Mouse (Mus musculus) monocyte, adult 2 months (primary cell): ENCODE results near the gene Arfgef2.

ENCODE experiments used
- DNase-seq, 2 experiments: peaks; one replicate each; pipeline ENCODE4 v3.0.0; 2022; ENCODE audit warnings: low spot score in 2 of 2, low read depth in 1 of 2

The Arfgef2 gene

GRCm38 (mm10) chr2:166856366-166856765 is 51.0 kb downstream of the Arfgef2 start:
- DNase-seq, result no peak

DNA sequence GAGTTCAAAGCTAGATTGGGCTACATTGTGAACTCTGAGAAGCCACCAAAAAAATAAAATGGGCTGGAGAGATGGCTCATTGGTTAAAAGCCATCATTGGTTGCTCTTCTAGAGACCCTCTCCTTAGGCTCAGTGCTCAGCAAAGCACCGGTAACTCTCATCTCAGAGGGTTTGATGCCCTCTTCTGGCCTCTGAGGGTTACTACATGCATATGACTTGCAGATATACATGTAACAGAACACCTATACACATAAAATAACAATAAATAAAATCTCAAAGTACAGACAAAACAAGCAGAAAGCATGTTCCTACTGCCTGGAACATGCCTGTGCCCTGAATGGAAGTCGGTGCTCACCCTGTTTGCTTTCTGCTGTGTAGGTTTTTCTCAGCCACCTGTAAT is 51.7 kb downstream of the Arfgef2 start:
- DNase-seq, result no peak

DNA sequence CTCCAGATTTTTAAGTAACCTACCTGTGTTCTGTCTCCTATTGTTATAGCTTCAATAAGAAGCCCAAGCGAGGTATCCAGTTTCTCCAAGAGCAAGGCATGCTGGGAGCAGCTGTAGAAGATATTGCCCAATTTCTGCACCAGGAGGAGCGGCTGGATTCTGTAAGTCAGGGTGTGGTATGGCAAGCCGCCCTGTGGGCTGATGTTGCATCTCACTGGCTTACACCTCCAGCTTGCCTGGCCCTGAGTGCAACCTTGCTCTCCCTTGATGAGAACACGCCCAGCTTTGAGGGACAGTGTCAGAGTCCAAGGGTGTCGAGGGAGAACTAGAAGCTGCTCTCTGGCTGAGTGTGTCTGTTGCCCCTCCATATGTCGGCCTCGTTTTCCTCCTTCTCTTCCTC is 53.8 kb downstream of the Arfgef2 start:
- no peak for DNase-seq

- no peak for DNase-seq
Measured at GRCm38 (mm10) chr2:166862505-166862904, 57.1 kb downstream of the Arfgef2 start.

GRCm38 (mm10) chr2:166865476-166865875 is 60.1 kb downstream of the Arfgef2 start:
- no peak for DNase-seq

- no peak for DNase-seq
Measured at GRCm38 (mm10) chr2:166870271-166870865, 65.0 kb downstream of the Arfgef2 start.

DNA sequence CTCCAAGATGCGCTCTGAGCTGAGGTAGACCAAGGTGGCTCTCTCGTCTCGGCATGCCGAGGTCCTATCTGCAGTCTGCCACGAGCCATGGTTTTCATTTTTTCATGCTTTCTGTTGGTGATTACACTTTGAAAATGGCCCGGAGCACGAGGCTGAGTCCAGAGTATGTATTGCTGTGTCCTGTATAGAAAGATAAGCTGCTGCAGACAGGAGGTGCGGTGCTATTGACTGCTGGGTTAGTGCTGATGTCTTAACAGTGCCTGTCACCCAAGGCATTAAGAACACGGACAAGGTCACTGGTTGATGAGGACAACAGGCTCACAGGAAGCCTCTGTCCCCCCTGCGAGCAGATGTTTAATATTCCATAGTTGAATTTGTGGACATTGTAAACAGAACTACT is 65.5 kb downstream of the Arfgef2 start:
- no peak for DNase-seq

GRCm38 (mm10) chr2:166874675-166875280 is 69.4 kb downstream of the Arfgef2 start:
- DNase-seq, result no peak

DNA sequence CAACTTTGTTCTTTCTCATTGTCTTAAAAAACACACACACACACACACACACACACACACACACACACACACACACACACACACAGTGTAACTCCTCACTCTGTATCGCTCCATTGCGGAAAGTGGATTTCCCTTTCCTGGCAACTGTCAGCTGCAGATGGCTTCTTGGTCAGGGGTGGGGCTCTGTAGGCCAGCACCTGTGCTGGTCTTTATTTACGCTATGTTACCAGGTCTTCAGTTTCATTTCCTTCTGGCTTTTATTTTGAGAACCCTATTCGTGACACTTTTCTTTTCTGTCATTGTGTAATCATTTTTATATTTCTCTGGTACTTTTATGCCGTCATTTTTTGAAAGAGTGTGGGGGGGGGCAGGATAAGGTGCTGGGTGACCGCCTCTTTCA is 70.2 kb downstream of the Arfgef2 start:
- DNase-seq, result no peak

DNA sequence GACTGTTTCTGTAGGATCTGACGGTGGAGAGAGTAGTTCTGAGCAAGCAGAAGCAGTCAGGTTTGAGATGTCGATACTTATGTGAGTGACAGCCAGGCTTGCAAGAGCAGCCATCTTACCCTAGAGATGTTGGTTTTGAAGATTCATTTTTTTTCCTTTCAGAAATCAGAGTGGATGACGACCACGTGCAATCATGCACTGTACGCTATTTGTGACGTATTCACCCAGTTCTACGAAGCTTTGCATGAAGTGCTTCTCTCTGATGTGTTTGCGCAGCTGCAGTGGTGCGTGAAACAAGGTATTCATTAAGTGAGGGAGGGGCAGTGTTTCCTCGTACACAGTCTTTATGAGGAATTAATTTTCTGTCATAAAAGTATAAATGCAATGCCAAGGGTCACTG is 70.9 kb downstream of the Arfgef2 start:
- DNase-seq, result no peak

GRCm38 (mm10) chr2:166885066-166885465 is 79.7 kb downstream of the Arfgef2 start:
- no peak for DNase-seq

DNA sequence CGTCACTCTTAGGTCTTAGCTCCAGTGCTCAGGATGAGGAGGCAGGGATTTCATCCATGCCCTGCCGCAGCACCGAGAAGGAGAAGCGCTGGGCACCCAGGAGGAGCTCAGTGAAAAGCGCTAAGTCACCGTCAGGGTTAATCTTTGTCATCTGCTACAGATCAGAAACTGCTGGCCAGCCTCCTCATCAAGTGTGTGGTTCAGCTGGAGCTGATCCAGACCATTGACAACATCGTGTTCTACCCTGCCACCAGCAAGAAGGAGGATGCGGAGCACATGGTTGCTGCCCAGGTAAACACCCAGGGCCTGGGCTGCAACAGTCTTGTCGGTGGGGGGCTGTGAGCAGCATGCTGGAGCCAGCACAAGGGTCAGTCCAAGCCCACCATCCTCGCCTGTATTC is 80.2 kb downstream of the Arfgef2 start:
- DNase-seq, result no peak

GRCm38 (mm10) chr2:166886231-166886630 is 80.8 kb downstream of the Arfgef2 start:
- DNase-seq, result no peak

- no peak for DNase-seq
Measured at GRCm38 (mm10) chr2:166887816-166888215, 82.4 kb downstream of the Arfgef2 start.

DNA sequence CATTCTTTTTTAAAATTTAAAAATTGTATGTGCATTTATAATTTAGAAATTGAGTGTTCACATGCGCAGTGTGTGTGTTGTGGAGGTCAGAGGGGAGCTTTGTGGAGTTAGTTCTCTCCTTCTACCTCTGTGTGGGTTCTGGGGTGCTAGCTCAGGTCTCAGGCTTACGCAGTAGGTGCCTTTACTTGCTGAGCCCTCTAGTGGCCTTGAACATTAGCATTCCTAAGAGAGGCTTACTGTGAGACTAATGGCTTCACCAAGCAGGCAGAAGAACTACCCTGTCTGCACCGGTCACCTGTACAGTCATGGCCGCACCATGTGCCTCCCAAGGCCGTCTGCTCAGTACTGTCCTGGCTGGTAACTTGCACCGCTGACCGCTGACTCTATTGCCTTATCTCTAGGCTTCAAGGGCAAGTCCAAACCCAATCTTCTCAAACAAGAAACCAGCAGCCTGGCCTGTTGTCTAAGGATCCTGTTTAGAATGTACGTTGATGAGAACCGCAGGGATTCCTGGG is 86.0 kb downstream of the Arfgef2 start:
- DNase-seq, result no peak

DNA sequence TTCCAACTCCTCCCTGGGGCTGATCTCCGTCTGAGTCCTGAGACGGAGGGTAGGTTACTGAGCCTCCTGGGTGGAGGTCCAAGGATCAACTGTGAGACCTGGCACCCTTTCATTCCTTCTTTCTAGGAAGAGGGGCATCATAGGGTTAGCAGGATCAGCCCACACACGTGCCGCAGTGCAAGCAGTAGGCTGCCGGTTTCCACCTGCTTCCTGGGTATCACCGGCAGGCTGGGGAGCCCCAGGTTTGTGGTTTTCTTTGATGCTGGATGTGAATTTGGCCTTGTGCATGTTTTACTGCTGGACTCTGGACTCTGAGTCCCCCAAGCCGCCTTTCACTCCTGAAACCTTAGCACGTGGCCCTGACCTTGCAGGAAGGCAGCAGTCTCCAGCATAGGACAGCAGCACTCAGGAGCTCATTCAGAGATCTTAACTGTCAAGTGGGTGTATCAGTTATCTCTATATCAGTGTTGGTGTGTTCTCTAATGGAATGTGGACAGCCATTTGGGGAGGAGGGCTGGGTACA is 86.8 kb downstream of the Arfgef2 start:
- DNase-seq, result no peak

- DNase-seq, result no peak
Measured at GRCm38 (mm10) chr2:166893036-166893435, 87.6 kb downstream of the Arfgef2 start.

- no peak for DNase-seq
Measured at GRCm38 (mm10) chr2:166896368-166896767, 91.0 kb downstream of the Arfgef2 start.

GRCm38 (mm10) chr2:166896974-166897373 is 91.6 kb downstream of the Arfgef2 start:
- no peak for DNase-seq

DNA sequence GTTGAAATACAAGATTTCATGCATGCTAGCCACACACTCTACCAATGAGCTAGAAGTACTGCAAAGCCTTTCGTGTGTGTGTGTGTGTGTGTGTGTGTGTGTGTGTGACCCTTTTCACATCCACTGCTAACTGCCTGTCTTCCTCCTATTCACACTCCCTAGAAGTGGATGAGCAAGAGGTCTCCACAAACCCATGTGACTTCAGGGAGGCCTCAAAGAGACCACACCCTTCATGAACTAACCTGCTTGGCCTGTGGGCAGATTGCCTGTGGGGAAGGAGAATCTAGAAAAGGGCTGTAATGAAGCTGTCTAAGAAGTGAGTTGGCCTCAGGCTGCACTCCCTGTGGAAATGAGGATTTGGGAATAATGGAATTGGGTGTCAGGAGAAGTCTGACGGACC is 93.8 kb downstream of the Arfgef2 start:
- DNase-seq, result no peak

GRCm38 (mm10) chr2:166899746-166900145 is 94.4 kb downstream of the Arfgef2 start:
- DNase-seq, result no peak

- DNase-seq, result no peak
Measured at GRCm38 (mm10) chr2:166900792-166901505, 95.6 kb downstream of the Arfgef2 start.
